Mouse (Mus musculus) neutrophil, adult 5-6 weeks (primary cell): Measurements from ENCODE around the gene Camk2n1. TPM values are rescaled to one million over a fixed set of nuclear protein-coding genes. Genes with fewer than 3 reads are reported as not detected.

Source experiments
- ATAC-seq: fragments of 151-379, 151-347 bp; 2 replicates; pipeline ENCODE4 v1.8.0; 2017; ENCODE audit warnings: mild to moderate bottlenecking, moderate TSS enrichment; ENCODE audit not compliant: insufficient number of reproducible peaks, poor library complexity, low FRiP score, severe bottlenecking; ENCODE audit errors: extremely low read depth
- total RNA-seq: library from RNA; stranded (forward); fragments of 200-1000 nt; gene quantifications from 2 replicates; pipeline ENCODE4 v1.2.3, GENCODE M21; 2017

Camk2n1 gene
- total RNA-seq, 1 experiment from 2014 or later = 0.23 TPM

DNA sequence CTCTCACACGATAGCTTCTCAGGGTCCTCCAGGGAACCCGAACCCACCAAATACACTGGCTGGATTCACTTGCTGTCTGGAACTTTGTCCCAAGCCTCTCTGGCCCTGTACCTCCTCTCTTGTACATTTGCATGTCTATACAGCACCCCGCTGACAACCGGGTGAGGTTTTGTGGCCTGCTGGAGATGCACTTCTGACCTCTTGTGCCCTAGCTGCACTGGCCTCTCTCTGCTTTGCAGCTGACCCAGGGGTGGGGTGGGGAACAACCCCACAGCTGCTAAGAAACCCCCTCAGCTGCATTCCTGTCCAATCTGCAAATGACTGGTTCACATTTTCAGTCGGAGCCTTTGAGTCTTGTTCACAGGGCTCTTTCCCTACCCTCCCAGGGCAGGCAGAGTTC, 9.2 kb upstream of the Camk2n1 start:
- ATAC-seq = no peak

DNA sequence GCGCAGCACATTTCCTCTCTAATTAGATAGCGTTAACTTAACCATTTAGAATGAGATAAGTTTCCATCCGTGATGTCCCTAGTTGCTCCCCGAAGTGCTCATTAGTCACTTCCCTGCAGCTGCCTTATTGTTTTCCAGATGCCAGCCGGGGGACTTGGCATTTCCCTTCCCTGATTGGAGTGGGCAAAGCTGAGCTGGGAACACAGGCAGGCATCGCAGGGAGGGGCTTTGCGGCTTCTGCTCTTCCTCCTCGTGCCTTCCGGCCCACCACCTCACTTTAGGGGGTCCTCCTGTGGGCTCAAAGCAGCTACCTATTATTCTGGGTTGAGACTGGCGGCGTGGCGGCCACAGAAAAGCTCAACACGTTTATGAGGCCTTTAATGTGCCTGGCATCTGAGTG, 7.1 kb upstream of the Camk2n1 start:
- ATAC-seq = no peak

DNA sequence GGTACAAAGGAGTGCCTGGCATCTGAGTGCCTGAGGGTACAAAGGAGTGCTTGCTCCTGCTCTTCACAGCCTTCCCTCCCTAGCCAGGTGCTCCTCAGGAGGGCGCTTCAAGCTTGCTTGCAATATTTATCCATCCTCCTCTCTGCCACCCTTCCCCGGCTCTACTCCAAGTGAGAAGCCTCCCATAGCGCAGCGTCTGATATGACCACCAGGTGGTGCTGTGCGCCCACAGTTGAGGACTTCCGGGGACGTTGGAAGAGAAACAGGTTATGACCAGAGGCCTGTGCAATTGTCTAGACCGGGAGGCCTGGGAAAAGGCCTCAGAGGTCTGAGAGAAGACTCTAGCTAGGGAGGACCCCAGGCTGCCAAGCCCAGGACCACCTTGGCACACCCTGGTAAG, 6.7 kb upstream of the Camk2n1 start:
- ATAC-seq = peak; percentile 81

DNA sequence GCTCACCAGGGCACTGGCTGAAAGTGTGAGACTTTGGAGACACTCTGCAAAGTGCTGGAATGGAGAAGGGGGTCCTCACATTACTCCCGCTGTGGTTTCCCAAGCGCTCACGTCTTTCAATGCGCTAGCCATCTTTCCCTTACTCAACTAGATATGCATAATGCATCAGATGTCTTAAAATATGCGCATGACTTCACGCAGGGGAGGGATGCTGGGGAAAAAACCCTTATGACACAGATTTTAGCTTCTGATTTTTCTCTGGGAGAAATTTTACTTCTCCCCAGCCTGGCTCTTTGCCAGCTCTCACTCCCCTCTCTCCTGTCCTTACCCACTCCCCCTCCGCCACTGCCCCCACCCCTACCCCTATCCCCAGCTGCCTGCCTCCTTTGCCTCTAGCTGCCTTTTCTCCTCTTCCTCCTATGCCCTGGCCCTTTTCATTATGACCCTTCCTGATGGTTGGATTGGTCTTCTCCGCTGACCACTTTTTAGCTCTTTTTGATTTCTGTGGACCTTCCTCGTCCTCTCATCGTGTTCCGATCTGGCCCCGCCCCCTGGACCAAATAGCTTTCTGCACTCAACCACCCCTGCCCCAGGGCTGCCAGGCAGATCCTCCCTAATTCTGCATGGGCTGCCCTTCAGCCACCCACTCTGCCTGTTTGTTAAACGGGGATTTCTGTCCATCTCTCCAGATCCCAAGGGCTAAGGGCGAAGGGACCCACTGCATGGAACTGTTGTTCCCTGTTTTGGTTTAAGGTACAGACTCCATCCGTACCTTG, 6.1 kb upstream of the Camk2n1 start:
- no peak for ATAC-seq

DNA sequence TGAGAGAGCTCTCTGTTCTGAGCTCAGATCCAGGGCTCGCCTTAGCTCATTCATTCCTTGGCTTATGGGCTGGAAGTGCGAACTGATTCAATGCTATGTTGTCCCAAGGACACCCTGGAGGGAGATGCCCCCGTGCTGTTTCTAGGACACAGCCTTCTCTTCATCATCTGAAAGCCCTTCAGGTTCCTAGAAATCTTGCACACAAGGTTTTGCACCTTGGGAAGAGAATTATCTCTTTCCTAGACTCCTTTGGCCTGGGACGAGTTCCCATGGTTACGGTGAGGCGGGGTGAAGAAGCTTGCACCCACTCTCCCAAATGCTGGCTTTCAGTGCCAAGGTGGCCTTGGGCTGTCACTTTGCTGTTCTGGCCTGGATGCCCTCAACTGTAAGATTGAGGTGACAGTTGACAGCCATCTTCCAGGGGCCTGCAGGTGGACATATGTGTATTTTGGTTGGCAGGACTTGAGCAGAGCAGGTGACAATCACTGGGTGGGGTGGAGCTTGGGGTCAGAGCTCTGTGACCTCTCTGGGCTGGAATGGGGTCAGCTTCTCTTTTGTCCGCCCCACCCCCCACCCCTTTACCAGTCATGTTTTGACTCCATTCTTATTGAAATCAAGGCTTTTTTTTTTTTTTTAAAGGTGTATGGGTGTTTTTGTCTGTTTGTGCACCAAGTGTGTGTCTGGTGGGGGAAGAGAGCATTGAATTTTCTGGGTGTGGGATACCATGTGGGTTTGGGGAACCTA, 5.1 kb upstream of the Camk2n1 start:
- ATAC-seq = no peak

DNA sequence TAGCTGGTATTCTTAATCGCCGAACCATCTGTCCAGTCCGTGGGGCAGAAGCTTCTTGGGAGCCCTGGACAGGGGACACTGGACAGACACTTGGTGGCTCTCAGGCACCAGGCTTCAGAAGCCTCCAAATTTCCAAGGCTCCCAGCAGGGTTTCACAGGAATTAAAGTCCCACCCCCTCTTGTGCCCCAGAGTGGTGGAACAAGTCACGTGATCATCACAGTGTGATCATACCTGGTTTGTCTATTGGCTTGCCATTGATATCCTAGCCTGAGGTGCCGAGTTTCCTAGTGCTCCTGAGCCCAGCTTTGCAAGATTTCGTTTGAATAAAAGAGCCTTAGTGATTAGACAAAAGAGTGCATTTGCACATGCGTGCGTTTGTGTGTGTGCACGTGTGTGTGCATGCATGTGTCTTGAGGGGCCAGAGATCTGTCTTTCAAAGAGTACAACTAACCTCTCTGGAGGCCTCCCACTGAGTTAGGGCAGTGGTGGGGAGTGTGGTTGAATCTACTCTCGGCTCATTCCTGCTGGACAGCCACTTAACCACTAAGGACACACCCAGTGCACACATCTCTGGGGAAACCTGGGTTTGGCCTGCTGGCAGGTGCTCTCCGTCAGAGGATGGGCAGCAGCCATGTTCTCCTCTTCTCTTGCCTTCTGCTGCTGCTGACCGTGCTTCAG, 4.3 kb upstream of the Camk2n1 start:
- no peak for ATAC-seq

DNA sequence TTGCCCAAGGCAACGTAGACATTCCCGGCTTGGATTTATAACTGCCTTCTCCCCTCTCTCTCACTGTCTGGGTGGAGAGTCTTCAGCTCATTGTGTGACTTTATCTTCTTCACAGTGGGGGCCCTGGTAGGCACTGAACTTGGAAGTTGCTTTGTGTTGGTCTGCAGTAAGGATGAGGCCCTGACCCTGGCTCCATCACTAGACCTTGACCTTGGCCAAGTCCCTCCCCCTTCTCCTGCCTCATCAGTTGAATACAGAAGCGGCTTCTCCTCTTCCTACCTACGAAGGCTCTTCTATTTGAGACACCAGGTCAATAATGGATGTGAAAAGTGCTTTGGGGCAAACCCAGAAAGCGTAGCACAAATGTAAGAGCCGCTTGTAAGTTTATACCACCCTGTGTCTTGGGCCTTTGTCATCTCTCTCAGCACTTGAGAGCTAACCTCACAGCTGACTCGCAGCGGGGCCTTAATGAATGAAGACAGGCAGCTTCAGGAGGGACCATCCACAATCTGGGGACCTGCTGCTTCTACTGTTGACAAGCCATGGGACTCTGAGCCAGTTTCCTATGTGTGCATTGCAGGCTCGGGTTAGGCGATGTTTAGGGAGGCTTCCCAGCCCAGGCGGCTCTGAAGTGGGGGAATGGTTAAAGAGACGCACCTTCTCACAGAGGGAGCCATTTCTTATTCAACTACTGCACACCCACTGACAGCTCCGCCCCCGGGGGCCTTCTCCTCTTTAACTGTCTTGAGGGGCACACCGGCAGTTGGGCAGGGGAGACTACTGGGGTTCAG, 1.6 kb upstream of the Camk2n1 start:
- ATAC-seq = no peak

DNA sequence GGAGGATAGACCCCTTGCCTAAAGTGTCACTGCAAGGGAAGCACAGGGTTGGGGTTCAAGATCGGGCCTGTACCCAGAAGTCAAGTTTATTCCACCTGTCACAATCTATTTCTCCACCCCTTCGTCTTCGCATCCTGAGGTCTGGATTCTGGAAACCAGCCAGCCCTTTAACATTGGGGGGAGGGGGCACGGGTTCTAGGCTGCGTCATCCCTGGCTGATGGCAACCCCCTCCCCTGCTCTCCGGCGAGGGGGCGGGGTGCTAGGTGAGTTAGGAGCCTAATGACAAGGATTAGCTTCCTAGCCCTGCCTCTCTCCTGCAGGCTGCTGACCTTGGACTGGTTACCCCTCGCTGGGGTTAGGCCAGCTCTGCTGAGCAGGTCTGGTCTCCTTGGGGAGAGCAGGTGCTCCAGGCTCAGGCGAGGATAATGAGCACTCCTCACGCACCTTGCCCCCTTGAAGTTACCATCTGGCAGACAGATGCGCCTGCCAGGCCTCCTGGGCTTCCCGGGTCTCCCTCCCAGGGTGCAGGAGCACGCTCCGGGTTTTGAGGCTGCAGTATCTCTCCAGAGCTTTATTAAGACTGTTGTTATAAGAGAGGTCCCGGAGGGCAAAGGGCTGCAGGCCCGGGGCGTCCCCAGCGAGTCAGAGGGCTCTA, 889 bp upstream of the Camk2n1 start:
- ATAC-seq = no peak

DNA sequence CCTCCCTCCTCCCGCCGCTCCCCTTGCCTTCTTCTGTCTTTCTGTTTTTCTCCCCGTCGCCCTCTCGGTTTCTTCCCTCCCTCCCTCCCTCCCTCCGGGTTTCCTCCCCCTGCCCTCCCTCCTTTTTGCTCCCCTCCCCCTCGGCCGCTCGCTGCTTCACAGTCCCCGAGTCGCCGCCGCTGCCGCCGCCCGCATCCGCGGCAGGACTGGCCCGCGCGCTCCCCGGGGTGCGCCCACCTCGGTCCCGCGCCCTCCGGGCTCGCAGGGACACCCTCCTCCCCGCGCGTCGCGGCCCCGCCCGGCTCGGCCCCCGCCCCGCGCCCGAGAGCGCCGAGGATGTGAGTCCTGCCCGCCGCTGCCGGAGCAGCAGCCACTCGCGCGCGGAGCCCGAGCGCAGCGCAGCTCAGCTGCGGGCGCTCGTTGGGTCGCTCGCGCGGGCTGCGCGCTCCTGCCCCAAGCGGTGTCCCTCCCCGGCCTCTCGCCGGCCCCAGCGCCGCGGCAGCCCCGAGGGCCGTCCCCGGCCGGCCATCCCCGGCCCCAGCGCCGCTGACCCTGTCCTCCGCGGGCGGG, 542 bp downstream of the Camk2n1 start:
- ATAC-seq = no peak

DNA sequence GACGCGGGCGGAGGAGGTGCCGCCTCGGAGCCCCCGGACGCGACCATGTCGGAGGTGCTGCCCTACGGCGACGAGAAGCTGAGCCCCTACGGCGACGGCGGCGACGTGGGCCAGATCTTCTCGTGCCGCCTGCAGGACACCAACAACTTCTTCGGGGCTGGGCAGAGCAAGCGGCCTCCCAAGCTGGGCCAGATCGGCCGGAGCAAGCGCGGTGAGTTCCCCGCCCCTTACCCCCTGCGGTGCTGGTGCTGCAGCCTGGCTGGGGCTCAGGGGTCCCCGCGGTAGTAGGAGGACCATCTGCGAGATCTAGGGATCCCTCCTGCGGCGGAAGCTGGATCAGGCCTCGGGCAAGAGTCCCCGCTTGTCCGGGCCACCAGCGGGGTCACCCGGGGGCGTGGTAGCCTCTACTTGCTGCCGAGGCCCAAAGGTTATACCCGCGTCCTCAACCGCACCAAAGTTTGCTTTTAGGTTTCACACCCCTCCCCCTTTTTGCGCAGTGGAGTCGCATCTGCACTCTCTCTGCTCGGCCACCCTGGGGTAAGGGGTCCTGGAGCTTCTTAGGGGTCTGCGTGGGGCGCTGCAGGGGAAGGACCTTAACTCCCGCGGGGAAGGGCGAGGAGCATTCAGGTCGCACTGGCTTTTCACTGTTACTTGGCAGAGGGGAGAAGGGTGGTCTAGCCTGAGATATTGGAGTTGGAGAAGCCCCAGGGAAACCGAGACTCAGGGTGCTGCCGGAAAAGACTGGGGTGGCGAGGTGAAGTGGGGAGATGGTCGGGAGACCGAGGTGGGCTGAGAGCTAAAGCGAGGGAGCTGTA, 1.2 kb downstream of the Camk2n1 start:
- ATAC-seq = no peak

DNA sequence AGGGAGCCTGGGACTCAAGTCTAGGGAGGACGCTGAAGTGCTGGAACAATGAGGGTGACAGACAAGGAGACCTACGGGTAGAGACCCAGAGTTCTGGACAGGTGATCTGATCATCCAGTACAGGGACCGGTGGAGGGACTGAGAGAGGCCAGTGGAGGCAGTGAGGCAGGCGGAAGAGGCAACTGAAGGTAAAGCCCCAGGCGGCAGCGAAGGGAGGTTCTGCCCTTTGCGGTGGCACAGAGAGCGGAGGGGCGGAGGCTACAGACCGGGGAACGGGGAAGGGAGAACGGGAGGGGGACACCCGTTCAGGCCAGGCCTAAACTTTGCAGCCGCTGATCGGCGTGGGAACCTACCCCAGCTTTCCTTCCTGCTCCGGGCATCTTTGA, 1.8 kb downstream of the Camk2n1 start:
- ATAC-seq = no peak

DNA sequence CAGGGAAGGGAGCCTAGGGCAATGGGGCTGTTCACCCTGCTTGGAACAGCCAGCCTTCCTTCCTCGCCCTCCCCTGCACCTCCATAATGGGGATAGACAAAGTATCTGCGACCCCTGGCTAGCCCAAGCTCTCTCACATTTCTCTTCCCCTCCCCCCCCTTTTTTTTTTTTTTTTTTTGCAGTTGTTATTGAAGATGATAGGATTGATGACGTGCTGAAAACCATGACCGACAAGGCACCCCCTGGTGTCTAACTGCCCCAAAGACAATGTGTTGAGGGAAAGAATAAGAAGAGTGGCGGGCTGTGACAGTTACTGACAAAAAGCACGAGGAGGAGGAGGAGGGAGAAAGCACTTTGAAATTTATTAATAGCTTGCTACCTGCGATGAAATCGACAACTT, 2.4 kb downstream of the Camk2n1 start:
- no peak for ATAC-seq

DNA sequence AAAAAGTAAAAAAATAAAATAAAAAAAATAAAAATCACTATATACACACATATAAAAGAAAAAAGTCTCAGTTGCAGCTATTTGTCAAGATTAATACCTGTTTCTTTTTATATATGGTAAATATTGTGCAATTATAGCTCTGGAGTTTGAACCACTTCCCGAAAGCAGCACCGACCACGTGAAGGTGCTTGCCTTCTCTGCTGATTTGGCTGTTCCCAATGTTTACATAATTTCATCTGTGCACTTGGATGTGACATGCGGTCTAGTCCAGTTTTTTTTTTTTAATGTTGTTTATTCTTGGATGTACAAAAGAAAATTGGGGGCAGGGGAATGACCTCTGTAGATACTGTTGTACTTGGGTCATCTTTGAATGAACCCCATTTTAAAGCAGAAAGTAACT, 3.0 kb downstream of the Camk2n1 start:
- no peak for ATAC-seq

DNA sequence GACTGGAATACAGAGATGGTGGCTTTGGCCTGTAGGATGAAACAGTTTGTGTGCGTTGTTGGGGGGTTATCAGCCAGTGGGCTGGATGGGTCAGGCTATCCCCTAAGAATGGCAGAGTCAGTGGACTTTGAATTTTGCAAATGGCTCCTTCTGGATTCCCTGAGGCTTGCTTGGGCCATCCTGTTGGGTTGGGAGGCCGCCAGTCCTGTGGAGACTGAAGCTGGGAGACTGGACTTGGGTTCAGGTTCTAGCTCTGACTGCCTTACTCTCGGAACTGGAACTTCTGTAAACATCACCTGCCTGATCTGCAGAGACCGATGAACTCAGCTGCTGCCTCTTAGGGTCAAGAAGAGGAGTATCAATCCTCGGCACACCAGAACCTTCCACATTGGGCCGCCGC, 4.1 kb downstream of the Camk2n1 start:
- ATAC-seq = no peak

DNA sequence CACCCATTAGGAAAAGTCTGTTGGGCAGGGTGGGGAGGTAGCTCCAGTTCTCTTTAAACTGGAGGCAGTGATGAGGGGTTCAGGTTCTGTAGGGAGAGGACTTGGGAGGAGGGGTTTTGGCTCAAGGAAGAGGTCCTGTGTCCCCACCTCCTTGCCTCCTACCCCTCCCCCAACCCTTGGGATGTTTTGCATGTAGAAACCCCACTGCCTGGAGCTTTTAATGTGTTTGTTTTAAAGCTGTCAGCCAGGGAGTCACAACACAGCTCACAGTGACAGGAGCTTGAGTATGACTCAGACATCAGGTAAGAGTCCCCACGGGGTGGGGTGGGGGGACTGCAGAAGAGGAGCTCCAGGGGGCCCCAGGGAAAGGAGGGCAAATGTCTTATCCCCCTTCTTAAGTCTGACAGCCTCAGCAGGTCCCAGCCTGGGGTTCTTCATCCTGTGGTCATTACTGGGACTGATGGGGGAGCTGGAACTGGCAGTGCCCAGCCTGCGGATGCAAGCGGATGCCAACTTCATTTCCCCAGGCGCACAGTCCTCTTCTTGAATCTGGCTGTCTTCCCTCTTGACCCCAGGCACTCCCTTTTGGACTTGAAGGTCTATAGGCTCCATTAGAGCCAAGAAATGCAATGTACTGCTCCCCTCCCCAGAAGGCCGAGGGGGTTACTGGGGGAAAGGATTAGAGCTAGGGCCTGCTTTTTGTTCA, 4.8 kb downstream of the Camk2n1 start:
- ATAC-seq = no peak

DNA sequence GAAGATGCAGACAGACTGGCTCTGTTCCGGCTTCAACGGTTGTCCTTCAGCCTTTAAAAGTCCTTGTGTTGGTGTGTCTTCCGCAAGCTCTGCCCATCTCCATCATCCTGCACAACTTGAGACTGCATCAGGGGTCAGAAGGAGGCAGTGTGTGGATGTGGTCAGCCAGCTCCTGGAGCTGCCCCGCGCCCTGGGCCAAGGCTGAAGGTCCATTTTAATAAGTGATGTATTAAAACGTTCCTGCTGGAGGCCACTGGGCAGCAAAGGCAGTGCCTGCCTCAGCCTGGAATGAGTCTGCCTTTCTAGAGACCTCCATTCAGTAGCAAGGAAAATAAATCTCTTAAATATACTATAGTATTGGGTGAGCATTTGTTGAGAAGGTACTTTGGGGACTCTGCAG, 5.7 kb downstream of the Camk2n1 start:
- ATAC-seq = no peak

DNA sequence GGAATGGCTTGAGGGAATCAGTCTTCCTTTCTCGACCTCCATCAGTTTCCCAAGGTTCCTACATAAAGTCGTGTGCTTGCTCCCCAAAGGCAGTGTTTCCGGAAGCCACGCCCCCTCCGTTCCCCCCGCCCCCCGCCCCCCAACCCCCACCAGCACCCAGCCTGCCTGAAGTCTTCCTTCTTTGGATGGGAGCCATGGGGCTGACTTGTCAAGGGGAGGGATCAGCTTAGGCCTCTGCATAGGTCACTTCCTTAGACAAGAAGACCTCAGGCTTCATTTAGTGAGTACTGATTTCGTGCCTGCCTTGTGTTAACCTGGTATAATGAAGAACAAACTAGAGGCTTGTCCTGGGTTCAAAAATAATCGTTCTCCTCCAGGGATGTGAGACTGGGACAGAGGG, 6.8 kb downstream of the Camk2n1 start:
- no peak for ATAC-seq
